Mouse (Mus musculus): ENCODE results near the gene Cpa4. TPM values are rescaled to one million over a fixed set of nuclear protein-coding genes. Genes with fewer than 3 reads are reported as not detected.

Cpa4 gene
- polyA plus RNA-seq, 1 experiment, result 0.11 TPM

DNA sequence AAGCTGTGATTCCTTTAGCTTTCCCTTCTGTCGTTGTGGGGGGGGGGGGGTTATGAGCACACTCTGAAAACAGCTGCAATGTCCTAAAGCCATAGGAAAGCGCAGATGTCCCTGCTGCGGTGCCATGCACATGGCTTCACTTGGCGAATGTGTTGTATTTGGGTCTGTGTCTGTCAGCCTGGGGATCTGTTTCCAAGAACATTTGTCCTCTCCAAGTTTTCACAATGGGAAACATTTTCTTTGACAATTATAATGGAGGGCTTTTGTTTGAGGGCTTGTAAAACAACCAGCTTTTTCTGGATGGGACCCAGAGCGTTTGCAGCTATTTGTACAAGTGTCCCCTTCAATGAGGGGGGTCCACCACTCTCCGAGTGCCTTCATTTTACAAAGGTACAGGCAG, 46.1 kb downstream of the Cpa4 start:
- Histone ChIP-seq H3K27me3 (ENCODE audit: control insufficient read depth, insufficient read depth, low read length) (no peaks in the 10 kb centered on the region; the same call in 1 of the 2 replicates), H3K4me3 (ENCODE audit: control insufficient read depth, insufficient read depth, low read length) (no peak overlapping the region), H3K4me1 (replicated peaks; ENCODE audit: control insufficient read depth, insufficient read depth, low read length) (no peaks in the 10 kb centered on the region), H3K36me3 (ENCODE audit: control insufficient read depth, insufficient read depth, low read length) (no peaks in the 10 kb centered on the region), H3K27ac (ENCODE audit: control insufficient read depth, insufficient read depth, low read length) (no peak overlapping the region)
- TF ChIP-seq CTCF (IDR thresholded peaks at IDR 0.05; ENCODE audit: borderline replicate concordance, control insufficient read depth, extremely low read depth, insufficient read depth, low read length, poor library complexity), result no peak
- TF ChIP-seq POLR2A (IDR thresholded peaks at IDR 0.05; ENCODE audit: control insufficient read depth, extremely low read depth, insufficient read depth, low read length, poor library complexity), result no peak
- WGBS, result 94% methylated on average over 6 of the region's 6 CpGs
- no peak for DNase-seq

DNA sequence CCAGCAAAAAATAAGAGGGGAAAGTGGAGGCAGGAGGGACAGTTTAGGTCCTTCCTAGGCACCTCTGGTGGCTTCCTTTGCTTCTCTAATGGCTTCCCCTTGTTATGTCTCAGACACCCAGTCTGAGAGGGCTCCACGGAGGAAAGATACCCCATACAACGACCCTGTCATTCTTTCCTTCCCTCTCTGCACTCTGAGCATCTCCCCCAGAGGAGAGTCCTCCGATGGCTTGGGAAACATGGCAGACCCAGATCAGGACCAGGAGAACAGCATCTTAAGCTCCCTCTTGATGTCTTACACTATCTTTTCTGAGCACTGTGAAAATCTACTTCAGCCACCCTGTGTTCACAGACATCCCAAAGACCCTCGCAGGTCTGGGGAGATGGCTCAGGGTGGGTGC, 47.6 kb downstream of the Cpa4 start:
- H3K4me1 ChIP-seq (replicated peaks; ENCODE audit: control insufficient read depth, insufficient read depth, low read length), result no peaks in the 10 kb centered on the region
- no peaks in the 10 kb centered on the region for H3K36me3 ChIP-seq (ENCODE audit: control insufficient read depth, insufficient read depth, low read length)
- H3K27ac ChIP-seq (ENCODE audit: control insufficient read depth, insufficient read depth, low read length), result no peak overlapping the region
- no peak overlapping the region for H3K4me3 ChIP-seq (ENCODE audit: control insufficient read depth, insufficient read depth, low read length)
- TF ChIP-seq CTCF (IDR thresholded peaks at IDR 0.05; ENCODE audit: borderline replicate concordance, control insufficient read depth, extremely low read depth, insufficient read depth, low read length, poor library complexity), result no peak
- no peak for DNase-seq
- WGBS, result 35% methylated on average over 4 of the region's 4 CpGs
- no peaks in the 10 kb centered on the region; the same call in 1 of the 2 replicates for H3K27me3 ChIP-seq (ENCODE audit: control insufficient read depth, insufficient read depth, low read length)

DNA sequence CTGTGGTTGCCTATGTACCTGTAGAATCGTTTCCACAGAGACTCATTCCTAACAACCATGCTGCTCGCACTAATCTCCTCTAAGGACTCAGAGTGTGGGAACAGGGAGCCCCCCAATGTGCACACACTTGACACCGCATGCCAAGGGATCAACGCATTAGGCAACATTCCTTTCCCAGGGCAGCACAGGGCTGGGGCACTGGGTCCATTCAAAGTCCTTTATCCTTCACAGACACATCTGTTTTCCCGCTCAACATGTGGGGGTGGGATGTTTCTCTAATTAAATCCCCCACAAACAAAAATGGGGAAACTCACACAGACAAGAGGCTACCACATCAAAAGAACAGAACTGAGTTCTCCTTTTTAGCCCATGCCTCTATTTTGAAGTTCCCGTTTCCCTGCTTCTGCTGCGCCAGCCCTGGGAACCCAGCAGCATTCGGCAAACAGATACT, 48.3 kb downstream of the Cpa4 start:
- DNase-seq, result no peak
- H3K4me1 ChIP-seq (replicated peaks; ENCODE audit: control insufficient read depth, insufficient read depth, low read length), result no peaks in the 10 kb centered on the region
- no peak overlapping the region for H3K27ac ChIP-seq (ENCODE audit: control insufficient read depth, insufficient read depth, low read length)
- TF ChIP-seq CTCF (IDR thresholded peaks at IDR 0.05; ENCODE audit: borderline replicate concordance, control insufficient read depth, extremely low read depth, insufficient read depth, low read length, poor library complexity) (no peak), POLR2A (IDR thresholded peaks at IDR 0.05; ENCODE audit: control insufficient read depth, extremely low read depth, insufficient read depth, low read length, poor library complexity) (no peak)
- 4% methylated on average over 8 of the region's 8 CpGs for WGBS
- no peaks in the 10 kb centered on the region for H3K36me3 ChIP-seq (ENCODE audit: control insufficient read depth, insufficient read depth, low read length)
- H3K4me3 ChIP-seq (ENCODE audit: control insufficient read depth, insufficient read depth, low read length), result no peak overlapping the region
- H3K27me3 ChIP-seq (ENCODE audit: control insufficient read depth, insufficient read depth, low read length), result no peaks in the 10 kb centered on the region; the same call in 1 of the 2 replicates

DNA sequence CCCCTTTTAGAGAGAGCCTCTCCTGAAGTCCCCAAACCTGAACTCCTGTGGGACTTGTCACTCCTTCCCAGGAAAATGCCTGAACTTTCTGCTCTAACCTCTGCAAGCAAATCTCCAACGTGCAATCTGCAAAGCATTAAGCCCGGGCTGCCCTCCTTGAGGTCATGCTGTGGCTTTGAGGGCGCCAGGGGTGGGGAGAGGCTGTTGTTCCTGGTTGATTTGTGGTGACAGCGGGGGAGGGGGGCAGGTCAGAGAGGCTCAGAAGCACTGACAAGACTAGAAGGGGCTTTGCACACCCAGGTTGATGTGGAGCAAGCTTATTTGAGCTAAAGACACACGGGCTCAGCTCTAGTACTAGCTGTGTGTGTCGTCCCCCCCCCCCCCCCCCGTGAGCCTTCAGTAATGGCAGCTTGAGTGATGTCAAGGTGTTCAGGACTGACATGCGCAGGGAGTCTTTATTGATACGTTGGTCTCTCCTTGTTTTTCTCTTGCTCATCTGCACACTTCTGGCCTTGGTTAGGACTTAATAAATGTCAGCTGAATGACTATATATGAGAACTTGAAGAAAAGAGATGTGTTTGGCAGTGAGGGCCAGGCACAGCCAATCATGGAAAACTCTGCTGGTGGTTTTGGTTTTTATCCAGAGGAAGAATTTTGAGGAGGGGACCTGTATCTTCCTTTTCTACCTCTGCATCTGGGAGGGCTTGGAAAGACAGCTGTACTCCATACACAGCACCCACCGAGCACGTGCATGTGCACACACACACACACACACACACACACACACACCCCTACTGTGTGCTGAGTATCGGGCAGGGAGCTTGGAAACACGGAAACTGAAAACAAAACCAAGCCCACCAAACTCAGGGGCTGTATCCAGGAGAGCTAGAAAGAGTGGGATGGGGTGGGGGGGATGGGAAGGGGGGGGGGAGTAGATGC, 49.1 kb downstream of the Cpa4 start:
- Histone ChIP-seq H3K27me3 (ENCODE audit: control insufficient read depth, insufficient read depth, low read length) (no peaks in the 10 kb centered on the region; the same call in 1 of the 2 replicates), H3K4me1 (replicated peaks; ENCODE audit: control insufficient read depth, insufficient read depth, low read length) (no peaks in the 10 kb centered on the region), H3K4me3 (ENCODE audit: control insufficient read depth, insufficient read depth, low read length) (no peak overlapping the region), H3K27ac (ENCODE audit: control insufficient read depth, insufficient read depth, low read length) (no peak overlapping the region), H3K36me3 (ENCODE audit: control insufficient read depth, insufficient read depth, low read length) (no peaks in the 10 kb centered on the region)
- no peak for TF ChIP-seq CTCF (IDR thresholded peaks at IDR 0.05; ENCODE audit: borderline replicate concordance, control insufficient read depth, extremely low read depth, insufficient read depth, low read length, poor library complexity)
- no peak for TF ChIP-seq POLR2A (IDR thresholded peaks at IDR 0.05; ENCODE audit: control insufficient read depth, extremely low read depth, insufficient read depth, low read length, poor library complexity)
- no peak for DNase-seq
- WGBS, result 5% methylated on average over 13 of the region's 13 CpGs

DNA sequence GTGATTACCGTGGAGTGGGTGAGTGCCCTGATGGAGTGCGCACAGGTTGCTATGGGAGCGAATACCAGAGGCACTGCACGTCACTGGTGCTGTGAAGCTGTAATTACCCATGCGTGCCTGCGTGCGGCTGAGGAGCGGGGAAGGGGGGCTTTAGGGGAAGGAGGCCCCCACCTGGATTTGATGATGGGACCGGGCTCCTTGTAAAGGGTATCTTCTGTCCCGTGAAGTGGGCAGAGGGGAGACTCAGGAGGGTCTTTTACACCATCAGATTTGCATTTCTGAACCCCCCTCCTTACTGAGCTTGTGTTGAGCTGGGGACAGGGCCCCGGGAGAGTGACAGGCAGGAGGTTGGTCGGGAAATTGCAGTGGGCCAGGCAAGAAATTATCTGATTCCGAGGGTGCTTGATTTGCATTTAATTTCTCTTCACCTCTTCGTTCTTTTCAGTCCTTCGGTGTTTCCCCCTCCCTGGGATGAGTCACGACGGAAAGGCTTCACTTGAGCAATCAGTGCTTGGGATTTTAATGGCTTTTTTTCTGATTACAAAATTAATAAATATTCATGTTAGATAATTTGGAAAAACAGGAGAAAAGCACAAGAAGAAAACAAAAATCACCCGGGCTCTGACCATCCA, 49.9 kb downstream of the Cpa4 start:
- H3K4me3 ChIP-seq (ENCODE audit: control insufficient read depth, insufficient read depth, low read length), result no peak overlapping the region
- H3K27ac ChIP-seq (ENCODE audit: control insufficient read depth, insufficient read depth, low read length), result no peak overlapping the region
- TF ChIP-seq CTCF (IDR thresholded peaks at IDR 0.05; ENCODE audit: borderline replicate concordance, control insufficient read depth, extremely low read depth, insufficient read depth, low read length, poor library complexity) (no peak), POLR2A (IDR thresholded peaks at IDR 0.05; ENCODE audit: control insufficient read depth, extremely low read depth, insufficient read depth, low read length, poor library complexity) (no peak)
- H3K27me3 ChIP-seq (ENCODE audit: control insufficient read depth, insufficient read depth, low read length), result no peaks in the 10 kb centered on the region; the same call in 1 of the 2 replicates
- H3K36me3 ChIP-seq (ENCODE audit: control insufficient read depth, insufficient read depth, low read length), result no peaks in the 10 kb centered on the region
- 26% methylated on average over 18 of the region's 18 CpGs for WGBS
- no peaks in the 10 kb centered on the region for H3K4me1 ChIP-seq (replicated peaks; ENCODE audit: control insufficient read depth, insufficient read depth, low read length)
- DNase-seq, result no peak

DNA sequence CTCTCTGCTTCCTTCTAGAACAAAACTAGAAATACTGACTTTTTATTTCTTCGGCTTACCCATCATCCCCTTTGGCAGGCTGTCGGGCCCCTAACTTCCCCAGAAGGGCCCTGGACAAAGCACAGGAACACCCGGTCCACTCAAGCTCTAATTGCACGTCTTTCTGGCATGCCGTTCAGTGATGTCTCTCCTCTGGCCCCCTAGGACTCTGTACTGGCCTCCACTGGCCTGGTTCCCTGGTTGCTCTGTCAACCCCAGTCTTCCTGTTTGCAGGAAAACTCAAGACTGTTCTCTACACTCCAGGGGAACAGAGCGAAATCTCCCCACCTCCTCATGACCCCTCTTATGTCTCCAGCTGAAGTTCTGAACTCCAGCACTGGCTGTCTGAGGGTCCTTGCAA, 50.6 kb downstream of the Cpa4 start:
- TF ChIP-seq CTCF (IDR thresholded peaks at IDR 0.05; ENCODE audit: borderline replicate concordance, control insufficient read depth, extremely low read depth, insufficient read depth, low read length, poor library complexity), result no peak
- TF ChIP-seq POLR2A (IDR thresholded peaks at IDR 0.05; ENCODE audit: control insufficient read depth, extremely low read depth, insufficient read depth, low read length, poor library complexity), result no peak
- Histone ChIP-seq H3K4me3 (ENCODE audit: control insufficient read depth, insufficient read depth, low read length) (no peak overlapping the region), H3K4me1 (replicated peaks; ENCODE audit: control insufficient read depth, insufficient read depth, low read length) (no peaks in the 10 kb centered on the region), H3K27me3 (ENCODE audit: control insufficient read depth, insufficient read depth, low read length) (no peaks in the 10 kb centered on the region; the same call in 1 of the 2 replicates), H3K36me3 (ENCODE audit: control insufficient read depth, insufficient read depth, low read length) (no peaks in the 10 kb centered on the region), H3K27ac (ENCODE audit: control insufficient read depth, insufficient read depth, low read length) (no peak overlapping the region)
- 79% methylated on average over 6 of the region's 6 CpGs for WGBS
- no peak for DNase-seq

Measured in thymus, adult 2 months (tissue).